Mouse (Mus musculus) frontal cortex, postnatal 10 days (tissue): ENCODE measurements around the gene Lcmt1.

ENCODE experiments used
- DNase-seq, 2 experiments: peaks; one replicate each; pipeline ENCODE4 v3.0.0; 2022; ENCODE audit warnings: low spot score in 2 of 2, mixed read lengths in 1 of 2

Lcmt1 gene

GRCm38 (mm10) chr7:123369759-123370481 is at the start of gene Lcmt1, which contains the start of gene Arhgap17:
Gene Lcmt1, plus strand, starts transcription at chr7:123369784.
Gene Arhgap17, minus strand, starts transcription at chr7:123369915.
- peak; percentile 88 to 94 for DNase-seq

GRCm38 (mm10) chr7:123322452-123323121 is 47.0 kb upstream of the Lcmt1 start:
- no peak for DNase-seq

- DNase-seq: no peak
Measured at GRCm38 (mm10) chr7:123323388-123323787, 46.2 kb upstream of the Lcmt1 start.

DNA sequence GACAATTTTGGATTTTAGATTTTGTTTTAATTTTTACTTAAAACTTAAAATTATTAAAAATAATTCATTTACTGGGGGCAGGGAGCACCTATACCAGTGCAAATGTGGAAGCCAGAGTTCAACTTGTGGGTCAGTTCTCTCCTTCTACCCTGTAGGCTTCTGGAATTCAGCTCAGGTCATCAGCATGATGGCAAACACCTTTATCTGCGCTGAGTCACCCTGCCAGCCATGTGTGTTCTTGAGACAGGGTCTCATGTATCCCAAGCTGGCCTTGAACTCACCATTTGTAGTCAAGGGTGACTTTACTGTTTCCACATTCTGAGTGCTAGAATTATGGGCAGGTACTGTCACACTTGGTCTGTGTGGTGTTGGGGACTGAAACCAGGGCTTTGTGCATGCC is 45.5 kb upstream of the Lcmt1 start:
- DNase-seq: no peak

DNA sequence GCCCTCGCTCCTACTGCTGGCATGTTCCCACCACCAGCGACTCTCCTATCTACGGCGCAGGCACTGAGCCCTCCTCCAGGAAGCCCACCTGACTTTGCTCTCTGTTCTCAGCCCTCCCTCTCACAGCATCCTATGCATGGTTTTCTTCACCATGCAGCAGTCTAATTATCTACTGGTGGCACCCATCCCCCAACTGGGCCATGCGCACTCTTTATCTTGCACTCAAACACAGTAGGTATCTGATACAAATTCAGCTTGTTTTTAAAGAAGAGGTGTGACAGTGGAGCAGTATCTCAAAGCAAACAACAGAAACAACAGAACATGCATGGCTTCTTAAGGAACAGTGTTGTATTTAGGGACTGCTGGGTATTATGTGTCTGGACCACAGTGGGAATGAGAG is 43.5 kb upstream of the Lcmt1 start:
- no peak for DNase-seq

DNA sequence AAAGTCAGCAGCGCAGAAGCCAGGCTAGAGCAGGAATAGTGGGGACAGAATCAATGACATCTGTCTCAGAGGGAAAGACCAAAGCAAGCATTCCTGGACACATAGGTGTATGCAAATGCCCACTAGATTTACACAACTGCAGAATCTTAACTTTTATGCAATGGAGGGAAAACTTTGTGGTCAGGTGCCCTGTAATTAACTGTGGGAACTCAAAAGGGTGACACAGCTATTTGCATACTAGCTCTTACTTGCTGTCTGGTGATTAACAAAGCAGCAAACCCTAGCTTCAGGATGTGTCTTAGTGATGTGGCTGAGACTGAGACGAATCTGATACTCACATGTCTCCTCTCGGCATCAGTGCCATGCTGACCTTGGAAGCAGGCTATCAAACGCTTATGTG is 42.7 kb upstream of the Lcmt1 start:
- DNase-seq: no peak

GRCm38 (mm10) chr7:123327909-123328308 is 41.7 kb upstream of the Lcmt1 start:
- DNase-seq: no peak

DNA sequence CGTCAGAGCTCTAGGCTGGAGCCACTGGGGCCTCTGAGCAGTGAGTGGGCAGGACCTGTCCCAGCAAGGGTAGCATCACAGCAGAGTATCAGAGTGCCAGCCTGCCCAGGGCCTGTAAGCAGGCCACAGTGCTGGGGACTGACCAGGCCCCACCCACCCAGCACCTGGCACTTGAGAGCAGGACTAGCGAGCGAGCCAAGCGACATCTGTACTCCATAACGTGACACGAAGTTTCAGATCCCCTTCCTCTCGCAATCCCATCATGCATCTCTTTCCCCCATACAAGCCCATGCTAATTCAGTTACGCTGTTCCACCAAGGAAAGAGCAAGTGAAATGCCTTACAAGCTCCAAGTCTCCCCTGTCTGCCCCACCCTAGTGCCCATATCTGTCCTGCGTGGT is 39.1 kb upstream of the Lcmt1 start:
- DNase-seq: no peak

DNA sequence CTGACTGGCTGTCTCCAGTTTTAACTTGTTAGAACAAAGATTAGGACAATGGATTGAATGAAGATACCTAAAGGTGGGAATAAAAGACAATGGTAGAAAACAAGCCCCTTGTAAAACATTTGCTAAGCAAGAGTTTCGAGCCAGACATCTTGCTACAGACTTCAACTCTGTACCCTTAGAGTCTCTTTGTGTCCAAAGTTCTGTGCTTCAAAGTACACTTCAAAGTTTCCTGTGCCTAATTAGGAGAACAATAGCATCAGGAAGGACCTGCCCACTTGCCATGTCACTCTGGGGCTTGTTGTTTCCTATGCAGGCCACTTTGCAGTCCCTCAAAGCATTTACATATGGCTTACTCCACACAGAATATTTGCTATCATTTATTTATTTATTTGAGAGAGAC is 33.3 kb upstream of the Lcmt1 start:
- no peak for DNase-seq

- DNase-seq: no peak
Measured at GRCm38 (mm10) chr7:123338351-123338750, 31.2 kb upstream of the Lcmt1 start.

DNA sequence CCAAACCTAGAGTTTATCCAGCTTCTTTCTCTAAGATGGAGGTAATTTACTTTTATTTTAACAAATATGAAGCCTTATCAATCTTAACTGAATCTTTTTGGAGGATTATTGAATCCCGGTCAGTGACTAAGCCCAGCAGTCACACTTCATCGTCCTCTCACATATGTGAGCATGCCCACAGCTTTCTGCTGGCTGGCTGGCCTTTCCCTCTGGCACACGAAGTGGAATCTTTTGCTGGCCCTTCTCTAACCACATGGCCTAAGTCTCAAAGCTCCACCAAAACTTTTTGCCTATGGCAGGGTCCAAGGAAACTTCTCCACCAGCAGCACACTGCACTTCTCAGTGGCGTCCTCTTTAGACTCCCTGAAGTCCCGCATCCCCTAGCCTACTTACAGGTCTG is 27.7 kb upstream of the Lcmt1 start:
- DNase-seq: no peak

DNA sequence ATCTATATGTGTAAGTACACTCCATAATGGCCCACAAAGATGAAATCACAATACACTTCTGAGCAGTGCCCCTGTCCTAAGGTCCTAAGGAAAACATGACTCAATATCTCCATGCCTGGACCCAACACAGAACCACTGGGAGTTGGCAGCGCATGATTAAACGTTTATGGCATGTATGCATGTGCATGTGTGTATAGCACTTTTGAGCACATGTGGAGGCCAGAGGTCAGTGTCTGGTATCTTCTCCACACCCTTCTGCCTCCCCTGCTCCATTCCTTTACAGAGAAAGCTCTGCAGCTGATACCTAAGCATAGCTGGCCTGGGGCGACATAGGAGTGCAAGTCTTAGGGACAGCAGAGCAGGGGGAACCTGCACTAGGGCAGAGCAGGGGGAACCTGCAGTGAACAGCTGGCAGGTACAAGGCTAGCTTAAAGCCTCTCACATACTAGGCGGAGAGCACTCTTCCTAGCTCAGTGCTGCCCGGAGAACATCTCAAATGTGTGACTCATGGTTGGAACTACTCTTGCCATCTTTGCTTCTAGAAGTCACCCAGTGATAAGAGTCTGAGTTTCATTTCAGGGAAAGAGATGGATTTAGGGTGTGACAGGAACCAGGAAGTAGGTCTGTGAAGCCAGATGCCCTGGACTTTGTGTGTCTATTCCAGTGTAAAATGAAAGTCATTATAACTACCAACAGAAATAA is 25.4 kb upstream of the Lcmt1 start:
- no peak for DNase-seq

GRCm38 (mm10) chr7:123345041-123345544 is 24.5 kb upstream of the Lcmt1 start:
- DNase-seq: no peak

DNA sequence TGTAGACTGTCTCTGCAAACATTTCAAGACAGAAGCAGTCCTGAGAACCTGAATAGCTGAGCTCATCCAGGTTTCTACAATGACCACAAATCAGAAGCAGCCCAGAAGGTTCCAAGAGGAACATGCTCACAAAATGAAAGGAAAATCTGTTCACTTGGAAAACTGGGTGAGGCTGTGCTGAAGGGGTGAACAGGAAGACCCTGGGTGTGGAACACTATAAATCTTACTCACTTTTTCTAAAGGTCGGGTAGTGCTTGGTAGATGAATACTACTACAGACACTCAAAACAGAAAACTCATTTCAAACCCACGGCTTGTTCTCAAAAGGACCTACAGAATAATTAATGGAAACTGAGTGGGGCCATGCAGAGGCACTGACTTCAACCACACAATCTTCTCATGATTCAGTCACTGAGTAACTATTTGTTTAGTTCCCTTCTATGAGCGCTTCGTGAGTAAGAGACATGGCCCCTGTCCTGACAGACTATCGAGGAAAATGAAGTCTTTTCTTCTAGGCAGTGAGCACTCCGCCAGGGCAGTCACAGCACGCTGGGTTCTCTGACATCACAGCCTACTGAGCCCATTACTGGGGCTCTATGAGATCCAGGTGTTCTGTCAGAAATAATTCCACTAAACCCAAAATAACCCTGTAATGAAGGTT is 22.8 kb upstream of the Lcmt1 start:
- DNase-seq: no peak

DNA sequence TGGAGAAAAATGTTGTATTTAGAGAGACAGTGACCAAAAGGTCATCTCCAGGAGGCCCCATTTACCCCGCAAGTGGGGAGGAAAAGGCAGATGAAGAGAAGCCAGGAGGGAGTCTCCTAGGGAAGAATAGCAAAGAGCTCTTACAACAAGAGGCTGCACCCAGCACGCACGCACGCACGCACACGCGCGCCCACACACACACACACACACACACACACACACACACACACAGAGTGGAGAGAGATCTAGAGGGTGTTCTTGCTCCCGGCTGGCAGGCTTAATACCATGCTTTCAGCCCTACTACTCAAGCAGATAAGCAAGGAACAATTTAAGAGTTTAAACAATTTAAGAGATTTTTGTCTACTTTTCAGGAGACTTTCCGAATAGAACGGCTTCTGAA is 19.8 kb upstream of the Lcmt1 start:
- no peak for DNase-seq

DNA sequence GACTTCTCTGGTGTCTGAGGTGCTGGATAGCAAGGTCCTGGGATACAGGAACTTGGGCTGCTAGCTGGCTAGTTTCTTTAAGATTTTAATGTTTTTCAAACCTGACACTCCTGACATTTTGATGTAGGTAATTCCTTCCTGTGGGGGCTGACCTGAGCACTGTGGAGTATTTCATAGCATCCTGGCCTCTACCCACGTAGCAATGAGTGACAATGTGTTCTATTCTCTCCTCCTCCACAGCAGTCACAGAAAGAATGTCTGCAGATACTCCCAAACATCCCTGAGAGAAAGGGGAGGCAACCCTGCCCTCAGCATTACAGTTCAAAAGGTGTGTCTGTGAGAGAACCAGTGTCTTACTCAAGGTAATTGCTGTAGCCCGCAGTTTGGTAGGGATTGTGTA is 19.3 kb upstream of the Lcmt1 start:
- no peak for DNase-seq

DNA sequence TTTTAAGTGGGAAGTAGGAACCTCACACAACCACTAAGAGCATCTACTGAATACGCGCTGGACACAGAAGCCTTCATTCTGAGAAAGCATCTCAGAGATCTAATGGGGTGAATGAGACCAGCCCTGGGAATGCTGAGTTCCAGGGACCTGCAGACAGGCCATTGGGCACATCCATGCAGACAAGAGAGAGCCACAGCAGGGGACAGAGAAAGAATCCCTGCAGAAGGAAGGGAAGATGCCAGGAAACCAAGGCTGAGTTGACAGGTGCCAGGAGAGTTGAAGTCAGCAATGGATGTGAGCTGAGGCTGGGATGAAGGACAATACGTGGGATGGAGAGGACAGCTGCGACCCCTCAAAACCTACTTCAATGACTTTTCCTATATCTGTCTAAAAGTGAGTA is 16.5 kb upstream of the Lcmt1 start:
- no peak for DNase-seq

GRCm38 (mm10) chr7:123353879-123354278 is 15.7 kb upstream of the Lcmt1 start:
- DNase-seq: no peak

DNA sequence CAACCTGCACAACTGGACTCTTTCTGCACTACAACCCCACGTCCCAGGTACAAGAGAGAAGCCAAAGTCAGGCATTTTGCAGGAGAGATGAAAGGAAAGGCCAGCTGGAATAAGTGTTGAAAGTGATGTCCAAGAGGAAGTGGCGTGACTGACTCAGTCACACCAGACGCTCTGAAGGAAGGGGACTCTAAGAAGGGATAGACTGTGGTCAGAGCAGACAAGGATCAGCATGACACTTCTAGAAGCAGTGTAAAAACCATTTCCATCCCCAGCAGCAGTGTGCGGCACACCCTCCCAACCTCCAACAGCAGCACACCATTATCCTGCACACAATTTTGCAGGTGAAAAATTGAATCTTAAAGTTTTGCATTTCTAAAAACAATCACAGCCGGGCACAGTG is 15.2 kb upstream of the Lcmt1 start:
- DNase-seq: no peak

GRCm38 (mm10) chr7:123354851-123355250 is 14.7 kb upstream of the Lcmt1 start:
- no peak for DNase-seq

DNA sequence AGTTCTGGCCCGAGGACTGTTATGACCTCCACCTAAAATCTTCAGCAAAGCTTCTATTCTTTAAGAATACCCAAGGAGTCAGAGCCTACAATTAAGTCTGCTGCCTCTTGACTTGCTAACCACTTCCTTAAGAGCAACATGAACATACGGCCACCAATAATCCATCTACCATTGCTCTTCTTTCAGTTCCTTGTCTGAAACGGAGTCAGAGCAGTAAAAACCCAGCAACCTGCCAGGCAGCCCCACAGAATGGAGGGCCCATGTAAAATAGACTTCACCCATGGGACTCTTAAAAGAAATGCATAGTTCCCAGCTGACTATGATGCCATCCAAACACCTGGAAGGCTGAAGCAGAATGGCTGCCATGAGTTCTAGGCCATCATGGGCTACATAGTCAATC is 13.4 kb upstream of the Lcmt1 start:
- DNase-seq: no peak

- DNase-seq: no peak
Measured at GRCm38 (mm10) chr7:123359101-123359500, 10.5 kb upstream of the Lcmt1 start.
